Mouse (Mus musculus) stomach, embryonic 16.5 days (tissue): Measurements from ENCODE around the gene Nek7. TPM values are rescaled to one million over a fixed set of nuclear protein-coding genes. Genes with fewer than 3 reads are reported as not detected.

Experiments
- ATAC-seq: fragments of 200-750 bp; cut with Nextera tagmentation; 2 replicates; pipeline ENCODE4 v1.8.0; 2017; ENCODE audit warnings: moderate number of reproducible peaks, moderate TSS enrichment; ENCODE audit not compliant: insufficient read depth, low FRiP score
- H3K27ac ChIP-seq: fragments of 300-500 bp; sonication (generic); 2 replicates; pipeline ENCODE4 v1.5.1; 2014; ENCODE audit warnings: low read length
- H3K27me3 ChIP-seq: fragments of 300-500 bp; sonication (generic); 2 replicates; pipeline ENCODE4 v1.6.1; 2014; ENCODE audit warnings: low read length, control low read depth, mixed read lengths; ENCODE audit not compliant: control insufficient read depth, insufficient read depth
- H3K36me3 ChIP-seq: fragments of 300-500 bp; sonication (generic); 2 replicates; pipeline ENCODE4 v1.6.1; 2014; ENCODE audit warnings: low read length; ENCODE audit not compliant: control insufficient read depth, insufficient read depth
- H3K4me1 ChIP-seq: fragments of 300-500 bp; sonication (generic); 2 replicates; pipeline ENCODE4 v1.6.1; 2014; ENCODE audit warnings: low read length, control low read depth, mixed read lengths; ENCODE audit not compliant: control insufficient read depth, insufficient read depth
- H3K4me2 ChIP-seq: fragments of 300-500 bp; sonication (generic); 2 replicates; pipeline ENCODE4 v1.6.1; 2014; ENCODE audit warnings: low read depth, low read length, mixed read lengths
- H3K4me3 ChIP-seq: fragments of 300-500 bp; sonication (generic); replicated peaks from 2 replicates; pipeline ENCODE4 v1.5.1; 2014; ENCODE audit warnings: mild to moderate bottlenecking, low read length
- H3K9ac ChIP-seq: fragments of 300-500 bp; sonication (generic); 2 replicates; pipeline ENCODE4 v1.6.1; 2014; ENCODE audit warnings: low read length
- H3K9me3 ChIP-seq: fragments of 300-500 bp; sonication (generic); replicated peaks from 2 replicates; pipeline ENCODE4 v1.6.1; 2016; ENCODE audit warnings: low read length, control low read depth; ENCODE audit not compliant: control insufficient read depth
- WGBS: fragments of 180-500 bp; shearing (Covaris S2); extraction: QIAGEN DNeasy Blood & Tissue Kit; methylation state at CpG from one replicate; pipeline ENCODE4 v1.1.7; 2014; 5-methylcytosine and 5-hydroxymethylcytosine counted together
- polyA plus RNA-seq: library from polyadenylated mRNA; unstranded; fragments of >200 nt; fragmentation: Nextera tagmentation; extraction: Ambion mirVana; gene quantifications from 2 replicates; pipeline ENCODE4 v1.2.1, GENCODE M21; 2015

Nek7 gene
- polyA plus RNA-seq, 1 experiment from 2014 or later: 34.3 TPM

- Histone ChIP-seq H3K9ac (no peak overlapping the region), H3K4me2 (no peak overlapping the region), H3K4me3 (no peak overlapping the region), H3K36me3 (no peaks in the 10 kb centered on the region), H3K4me1 (no peaks in the 10 kb centered on the region), H3K9me3 (no peaks in the 10 kb centered on the region), H3K27me3 (no peaks in the 10 kb centered on the region), H3K27ac (no peak overlapping the region)
- ATAC-seq: no peak
- 61% methylated on average over 2 of the region's 2 CpGs for WGBS
Observed at GRCm38 (mm10) chr1:138571038-138571441, 48.9 kb downstream of the Nek7 start.

- H3K36me3 ChIP-seq: no peaks in the 10 kb centered on the region
- H3K4me1 ChIP-seq: no peaks in the 10 kb centered on the region
- no peak overlapping the region for H3K27ac ChIP-seq
- no peak overlapping the region for H3K9ac ChIP-seq
- no peaks in the 10 kb centered on the region for H3K9me3 ChIP-seq
- H3K27me3 ChIP-seq: no peaks in the 10 kb centered on the region
- no peak for ATAC-seq
- 81% methylated on average over 6 of the region's 6 CpGs for WGBS
- no peak overlapping the region for H3K4me3 ChIP-seq
- H3K4me2 ChIP-seq: no peak overlapping the region
Observed at GRCm38 (mm10) chr1:138568434-138569232, 51.3 kb downstream of the Nek7 start.

- Histone ChIP-seq H3K9ac (no peak overlapping the region), H3K4me3 (no peak overlapping the region), H3K9me3 (no peaks in the 10 kb centered on the region), H3K4me2 (no peak overlapping the region), H3K4me1 (no peaks in the 10 kb centered on the region), H3K27me3 (no peaks in the 10 kb centered on the region), H3K27ac (no peak overlapping the region), H3K36me3 (no peaks in the 10 kb centered on the region)
- WGBS: 82% methylated on average over 9 of the region's 9 CpGs
- no peak for ATAC-seq
Observed at GRCm38 (mm10) chr1:138567946-138568345, 52.0 kb downstream of the Nek7 start.

GRCm38 (mm10) chr1:138564677-138565076 is 55.3 kb downstream of the Nek7 start:
- Histone ChIP-seq H3K27me3 (no peaks in the 10 kb centered on the region), H3K9ac (no peak overlapping the region), H3K36me3 (peaks cover 6% of the 10 kb centered on the region), H3K4me2 (no peak overlapping the region), H3K4me1 (no peaks in the 10 kb centered on the region), H3K4me3 (no peak overlapping the region), H3K27ac (no peak overlapping the region), H3K9me3 (no peaks in the 10 kb centered on the region)
- ATAC-seq: no peak
- 84% methylated on average over 6 of the region's 6 CpGs for WGBS

DNA sequence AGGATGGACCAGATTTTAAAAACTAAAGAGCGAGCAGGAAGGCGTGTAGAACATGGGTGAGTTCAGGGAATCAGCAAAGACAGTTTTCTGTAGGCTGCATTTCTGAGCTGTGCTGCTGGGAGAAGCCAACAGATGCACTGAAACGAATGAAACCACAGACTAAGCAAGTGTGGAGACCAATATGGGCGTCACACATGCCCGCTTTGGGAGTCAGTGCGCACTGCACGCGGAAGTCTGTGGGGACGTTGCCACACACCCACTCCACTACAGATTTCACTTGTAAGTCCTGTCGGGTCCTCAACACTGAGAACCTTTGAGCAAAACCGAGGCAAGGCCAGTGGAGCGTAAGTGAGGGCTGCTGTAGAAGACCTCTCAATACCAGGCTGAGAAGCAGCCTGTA is 59.2 kb downstream of the Nek7 start:
- H3K9ac ChIP-seq: no peak overlapping the region
- H3K36me3 ChIP-seq: peaks cover 6% of the 10 kb centered on the region
- no peak overlapping the region for H3K4me2 ChIP-seq
- no peak overlapping the region for H3K27ac ChIP-seq
- no peaks in the 10 kb centered on the region for H3K9me3 ChIP-seq
- H3K4me1 ChIP-seq: no peaks in the 10 kb centered on the region
- WGBS: 91% methylated on average over 12 of the region's 12 CpGs
- no peak overlapping the region for H3K4me3 ChIP-seq
- H3K27me3 ChIP-seq: no peaks in the 10 kb centered on the region
- no peak for ATAC-seq

DNA sequence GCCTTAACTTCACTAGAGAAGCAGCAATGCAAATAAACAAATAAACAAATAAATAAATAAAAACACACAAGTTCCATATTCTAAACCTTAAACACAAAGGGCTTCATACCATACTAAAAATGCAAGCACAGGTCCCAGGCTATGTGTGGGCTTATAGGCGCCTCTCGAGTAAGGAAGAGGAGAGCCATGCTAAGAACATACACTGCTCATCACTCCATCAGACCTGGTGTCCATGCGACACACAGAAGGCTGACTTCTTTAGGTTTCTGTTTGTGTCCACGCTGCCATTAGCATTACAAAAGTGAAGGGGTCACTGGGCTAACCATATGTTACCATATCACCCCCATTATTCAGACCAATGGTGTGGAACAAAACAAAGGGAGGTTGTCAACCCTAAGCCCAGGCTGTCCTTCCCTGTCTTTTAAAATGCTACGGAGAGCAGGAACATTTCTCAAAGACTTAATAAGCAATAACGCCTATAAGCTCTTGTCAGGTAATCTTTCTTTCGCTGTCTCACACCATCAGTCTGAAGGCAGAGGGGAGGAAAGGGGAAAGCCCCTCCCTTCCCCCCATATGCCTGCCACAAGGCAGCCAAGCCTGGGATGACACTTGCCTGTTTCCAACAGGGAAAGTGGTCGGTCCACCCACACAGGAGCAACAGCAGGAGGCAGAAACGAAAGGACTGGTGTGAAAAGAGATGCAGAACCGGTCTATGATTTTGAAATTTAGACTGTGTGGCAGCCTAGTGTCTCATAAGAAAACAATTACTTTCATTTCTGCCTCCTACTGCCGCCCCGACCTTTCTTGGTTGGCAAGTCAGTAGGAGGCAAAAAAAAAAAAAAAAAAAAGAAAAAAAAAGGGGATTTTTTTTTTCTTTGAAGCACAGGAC is 60.5 kb downstream of the Nek7 start:
- Histone ChIP-seq H3K36me3 (peaks cover 6% of the 10 kb centered on the region), H3K4me3 (no peak overlapping the region), H3K4me2 (no peak overlapping the region), H3K27me3 (no peaks in the 10 kb centered on the region), H3K4me1 (no peaks in the 10 kb centered on the region), H3K9ac (no peak overlapping the region), H3K27ac (no peak overlapping the region), H3K9me3 (no peaks in the 10 kb centered on the region)
- 72% methylated on average over 12 of the region's 12 CpGs for WGBS
- no peak for ATAC-seq

GRCm38 (mm10) chr1:138558342-138558741 is 61.6 kb downstream of the Nek7 start:
- Histone ChIP-seq H3K27ac (no peak overlapping the region), H3K4me1 (no peaks in the 10 kb centered on the region), H3K4me2 (no peak overlapping the region), H3K9ac (no peak overlapping the region), H3K27me3 (no peaks in the 10 kb centered on the region), H3K4me3 (no peak overlapping the region), H3K36me3 (peaks cover 6% of the 10 kb centered on the region), H3K9me3 (no peaks in the 10 kb centered on the region)
- 78% methylated on average over 3 of the region's 3 CpGs for WGBS
- no peak for ATAC-seq

- H3K27ac ChIP-seq: no peak overlapping the region
- no peak overlapping the region for H3K4me2 ChIP-seq
- H3K27me3 ChIP-seq: no peaks in the 10 kb centered on the region
- no peaks in the 10 kb centered on the region for H3K4me1 ChIP-seq
- 94% methylated on average over 5 of the region's 5 CpGs for WGBS
- H3K9me3 ChIP-seq: no peaks in the 10 kb centered on the region
- no peaks in the 10 kb centered on the region for H3K36me3 ChIP-seq
- ATAC-seq: no peak
- no peak overlapping the region for H3K9ac ChIP-seq
- H3K4me3 ChIP-seq: no peak overlapping the region
Observed at GRCm38 (mm10) chr1:138554926-138555325, 65.0 kb downstream of the Nek7 start.

GRCm38 (mm10) chr1:138550184-138550583 is 69.8 kb downstream of the Nek7 start:
- no peak; the same call in 1 of the 2 replicates for ATAC-seq

More at GRCm38 (mm10) chr1:138550184-138550583, 69.8 kb downstream of the Nek7 start:
- WGBS: 54% methylated on average over 6 of the region's 6 CpGs
- Histone ChIP-seq H3K4me3 (no peak overlapping the region), H3K4me2 (no peak overlapping the region), H3K27me3 (no peaks in the 10 kb centered on the region), H3K27ac (no peak overlapping the region), H3K4me1 (no peaks in the 10 kb centered on the region), H3K36me3 (no peaks in the 10 kb centered on the region), H3K9me3 (no peaks in the 10 kb centered on the region), H3K9ac (no peak overlapping the region)
